Mouse (Mus musculus) lung, adult 2 months (tissue): Measurements from ENCODE around the gene Fggy.

Source experiments
- CTCF ChIP-seq: fragments of 200-500 bp; IDR thresholded peaks from 2 replicates; pipeline ENCODE4 v1.5.1; 2011; ENCODE audit warnings: mild to moderate bottlenecking, low read length, control low read depth; ENCODE audit not compliant: insufficient read depth
- POLR2A ChIP-seq: fragments of 200-500 bp; IDR thresholded peaks from 2 replicates; pipeline ENCODE4 v1.6.1; 2011; ENCODE audit warnings: low read depth, mild to moderate bottlenecking, control low read depth, low read length, borderline replicate concordance; ENCODE audit errors: extremely low read depth

GRCm38 (mm10) chr4:95680756-95681449, 123.6 kb downstream of the Fggy start:
- TF ChIP-seq CTCF = no peak
- TF ChIP-seq POLR2A = no peak
